Mouse (Mus musculus): ENCODE measurements around the gene Meaf6.
A peak's percentile ranks its signal among the peaks of the same experiment; 100 is the strongest.

Meaf6 gene

GRCm38 (mm10) chr4:125145213-125145612, 60.3 kb downstream of the Meaf6 start:
- DNase-seq = peak in 1 of 2 experiments; percentile 46

- peak; percentile 49 to 62 for DNase-seq
Measured at GRCm38 (mm10) chr4:125147970-125148369, 63.0 kb downstream of the Meaf6 start.

DNA sequence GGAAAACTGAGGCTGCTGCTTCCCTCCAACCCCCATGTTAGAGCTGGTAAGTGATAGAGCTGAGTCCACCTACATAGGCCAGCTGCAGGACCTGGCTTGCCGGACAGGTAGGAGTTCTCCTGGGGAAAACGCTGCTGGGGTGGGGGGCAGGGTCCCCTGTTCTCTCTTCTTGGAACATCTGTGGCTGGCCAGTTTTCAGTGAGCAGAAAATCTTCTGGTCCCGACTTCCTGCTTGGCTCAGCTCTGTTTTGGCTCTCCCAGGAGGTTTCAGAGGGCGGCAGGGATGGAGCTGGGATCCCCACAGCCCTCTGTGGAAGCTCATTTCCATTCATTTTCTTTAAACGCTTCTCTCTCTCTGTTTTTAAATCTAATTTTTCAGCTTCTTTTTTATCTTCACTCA, 64.5 kb downstream of the Meaf6 start:
- no peak for DNase-seq

GRCm38 (mm10) chr4:125152469-125152868, 67.5 kb downstream of the Meaf6 start:
- no peak for DNase-seq

DNA sequence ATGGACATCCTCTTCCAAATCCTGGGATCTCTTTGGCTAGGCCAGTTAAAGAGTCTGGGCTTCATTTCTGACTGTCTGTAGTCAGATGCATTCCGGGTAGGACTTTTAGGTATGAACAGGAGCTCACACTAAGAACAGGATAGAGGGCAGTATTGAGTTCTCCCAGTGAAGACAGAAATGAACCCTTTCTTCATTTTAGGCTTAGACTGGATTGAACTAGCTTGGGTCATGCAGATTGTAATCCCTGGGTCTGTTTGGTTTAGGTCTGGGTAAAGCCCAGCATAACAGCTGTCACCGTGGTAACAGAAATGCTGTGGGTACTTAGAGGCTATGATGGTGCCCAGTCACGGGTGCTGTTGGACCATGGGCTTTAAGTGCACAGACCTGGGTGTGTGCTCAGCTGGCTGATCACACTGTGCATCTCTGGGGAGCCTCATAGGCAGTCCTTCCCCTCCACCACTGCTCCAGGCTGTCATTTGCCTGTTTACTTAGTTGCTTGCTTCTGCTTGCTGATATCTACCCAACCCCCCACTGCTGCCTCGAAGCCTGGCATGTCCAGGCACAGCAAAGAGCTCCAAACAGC, 68.8 kb downstream of the Meaf6 start:
- no peak for DNase-seq

GRCm38 (mm10) chr4:125155646-125156045, 70.7 kb downstream of the Meaf6 start:
- no peak for DNase-seq

DNA sequence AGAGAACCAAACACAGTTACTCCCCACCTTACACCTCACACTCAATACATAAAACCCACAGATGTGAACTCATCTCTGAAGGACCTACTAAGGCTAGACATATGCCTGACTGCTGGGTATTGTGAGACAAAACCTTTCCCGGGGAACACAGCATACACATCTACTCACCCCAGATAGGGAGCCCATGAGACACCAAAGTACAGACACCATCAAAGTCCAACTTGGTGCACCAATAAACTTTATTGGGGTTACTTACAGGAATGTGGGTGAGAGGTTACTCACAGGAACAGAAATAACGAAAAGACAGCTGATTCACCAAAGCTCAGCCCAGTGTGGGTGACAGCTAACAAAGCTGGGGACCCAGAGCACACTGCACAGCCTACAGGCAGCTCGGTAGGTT, 72.4 kb downstream of the Meaf6 start:
- no peak for DNase-seq

- DNase-seq = no peak
Measured at GRCm38 (mm10) chr4:125158081-125158480, 73.1 kb downstream of the Meaf6 start.

DNA sequence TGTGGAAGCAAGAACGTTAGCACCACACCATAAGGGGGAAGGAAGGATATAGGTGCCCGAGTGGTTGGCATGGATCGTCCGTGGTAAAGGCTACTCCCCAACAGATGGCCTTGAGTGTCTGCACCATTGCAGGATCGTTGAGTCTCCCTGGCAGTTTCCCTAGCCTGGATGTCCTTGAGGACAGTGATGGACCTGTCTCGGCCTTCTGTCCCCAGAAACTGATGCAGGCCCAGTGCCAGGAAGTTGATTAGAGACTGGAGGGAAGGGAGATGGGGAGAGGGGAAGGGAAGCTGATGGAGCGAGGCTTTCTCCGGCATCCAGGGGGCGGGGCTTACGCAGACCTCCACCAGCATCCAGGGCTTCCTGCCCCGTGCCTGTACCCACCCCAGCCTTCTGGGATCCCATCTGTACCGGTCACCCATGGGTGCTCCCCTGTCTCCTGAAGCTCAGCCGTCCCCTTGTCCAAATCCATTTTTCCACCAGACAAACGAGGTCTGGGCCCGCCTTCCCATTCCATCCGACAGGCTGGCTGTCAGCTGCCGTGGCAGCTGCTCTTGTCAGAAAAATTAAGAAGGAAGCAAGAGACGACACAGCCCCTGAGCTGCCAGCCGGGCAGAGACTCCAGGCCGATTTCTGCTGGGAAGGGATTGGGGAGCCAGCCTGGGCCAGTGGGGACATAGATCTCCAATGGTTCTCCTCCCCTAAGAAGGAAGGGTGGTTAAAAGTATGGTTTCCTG, 73.8 kb downstream of the Meaf6 start:
- peak; percentile 96 to 97 for DNase-seq

DNA sequence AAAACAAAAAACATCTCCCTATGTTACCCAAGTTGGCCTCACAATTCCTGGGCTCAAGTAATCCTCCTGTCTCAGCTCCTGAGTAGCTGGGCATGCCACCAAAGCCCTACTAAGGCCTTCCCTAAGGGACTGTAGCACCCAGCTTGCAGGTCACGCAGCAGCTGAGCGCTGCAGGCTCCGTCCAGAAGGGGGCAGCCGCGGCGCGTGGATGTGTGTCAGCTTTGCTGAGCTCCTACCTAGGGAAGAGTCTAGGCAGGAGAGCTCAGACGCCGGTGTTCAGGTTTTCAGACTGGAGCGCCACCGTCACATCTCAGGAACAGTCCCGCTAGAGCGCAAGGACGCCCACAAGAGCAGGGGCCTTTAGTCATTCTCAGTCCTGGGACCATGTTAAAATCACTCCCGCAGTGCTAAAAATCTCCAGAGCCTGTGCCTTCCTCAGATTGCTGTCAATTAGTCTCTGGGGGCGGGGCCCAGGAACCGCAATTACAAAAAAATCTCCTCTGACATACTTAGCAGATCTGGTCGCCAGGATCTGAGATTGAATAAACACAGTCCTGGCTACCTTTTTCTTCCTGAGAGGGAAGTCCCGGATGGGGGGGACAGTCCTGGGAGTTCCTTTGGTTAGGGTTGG, 75.5 kb downstream of the Meaf6 start:
- peak; percentile 97 to 99 for DNase-seq

DNA sequence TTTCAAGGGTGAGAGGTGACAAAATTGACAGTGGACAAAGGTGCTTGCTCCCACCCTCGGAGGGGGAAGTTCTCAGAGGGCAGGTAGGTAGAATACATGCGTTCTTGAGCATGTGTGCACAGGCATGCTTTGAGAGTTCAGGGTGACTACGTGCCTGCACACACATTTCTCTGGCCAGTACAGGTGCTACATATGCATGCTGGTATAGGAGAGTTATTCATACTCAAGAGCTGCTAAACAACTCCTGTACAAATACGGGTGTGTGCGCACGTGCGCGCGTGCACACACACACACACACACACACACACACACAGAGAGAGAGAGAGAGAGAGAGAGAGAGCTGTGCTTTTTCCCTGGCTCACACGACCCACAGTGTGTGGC, 76.0 kb downstream of the Meaf6 start:
- no peak for DNase-seq

DNA sequence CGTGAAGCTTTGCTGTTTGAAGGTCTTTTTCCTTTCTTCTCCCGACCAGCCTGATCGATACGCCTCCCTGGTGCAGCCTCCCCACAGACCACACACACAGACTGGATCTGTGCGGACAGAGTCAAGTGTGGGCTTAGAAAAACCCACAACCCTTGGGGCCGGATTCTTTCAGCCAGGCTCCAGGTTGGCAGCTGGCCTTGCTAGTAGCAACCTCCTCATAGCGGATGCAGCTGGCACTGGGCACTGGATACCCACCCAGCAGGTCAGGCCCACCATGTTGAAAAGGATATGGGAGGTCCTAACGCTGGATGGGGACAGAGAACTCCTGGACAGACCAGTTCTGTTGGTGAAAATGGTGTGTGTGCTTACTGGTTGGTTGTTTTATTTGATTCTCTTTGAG, 76.5 kb downstream of the Meaf6 start:
- peak; percentile 58 to 67 for DNase-seq

- no peak for DNase-seq
Measured at GRCm38 (mm10) chr4:125162701-125163100, 77.8 kb downstream of the Meaf6 start.
